Mouse (Mus musculus) telencephalon, adult 2 months (tissue): ENCODE measurements around the gene Fmo6.

ENCODE experiments used
- DNase-seq: peaks from one replicate; pipeline ENCODE4 v3.0.0-alpha.2; 2011; ENCODE audit warnings: low read depth, low spot score

Gene Fmo6

GRCm38 (mm10) chr1:162914932-162915556 lies 22.3 kb downstream of the Fmo6 start:
- DNase-seq, result no peak

- no peak for DNase-seq
These were observed 25.2 kb downstream of the Fmo6 start for GRCm38 (mm10) chr1:162912085-162912484.

- no peak for DNase-seq
These were observed 35.4 kb downstream of the Fmo6 start for GRCm38 (mm10) chr1:162901879-162902278.

- no peak for DNase-seq
These were observed 39.2 kb downstream of the Fmo6 start, which contains the start of gene Fmo2 for GRCm38 (mm10) chr1:162897838-162898811. Gene Fmo2 (minus strand): TSS chr1:162898726.

GRCm38 (mm10) chr1:162895900-162896299 lies 41.4 kb downstream of the Fmo6 start:
- DNase-seq, result no peak

- no peak for DNase-seq
These were observed 44.3 kb downstream of the Fmo6 start for GRCm38 (mm10) chr1:162893014-162893413.

GRCm38 (mm10) chr1:162891980-162892451 lies 45.3 kb downstream of the Fmo6 start:
- DNase-seq, result no peak

GRCm38 (mm10) chr1:162888646-162889045 lies 48.7 kb downstream of the Fmo6 start:
- DNase-seq, result no peak

- no peak for DNase-seq
These were observed 49.7 kb downstream of the Fmo6 start for GRCm38 (mm10) chr1:162887644-162888043.

- no peak for DNase-seq
These were observed 51.0 kb downstream of the Fmo6 start for GRCm38 (mm10) chr1:162886138-162886816.

- no peak for DNase-seq
These were observed 54.6 kb downstream of the Fmo6 start for GRCm38 (mm10) chr1:162882681-162883080.

GRCm38 (mm10) chr1:162879595-162880369 lies 57.5 kb downstream of the Fmo6 start:
- no peak for DNase-seq

- DNase-seq, result no peak
These were observed 62.2 kb downstream of the Fmo6 start for GRCm38 (mm10) chr1:162875091-162875490.

- DNase-seq, result no peak
These were observed 65.5 kb downstream of the Fmo6 start for GRCm38 (mm10) chr1:162871701-162872311.

- DNase-seq, result no peak
These were observed 66.3 kb downstream of the Fmo6 start for GRCm38 (mm10) chr1:162870978-162871377.

- no peak for DNase-seq
These were observed 69.9 kb downstream of the Fmo6 start for GRCm38 (mm10) chr1:162867396-162867795.
